Mouse (Mus musculus) embryonic fibroblast, embryonic 13.5 days (primary cell): ENCODE measurements around the gene 9930104L06Rik.

Source experiments
- CTCF ChIP-seq: IDR thresholded peaks from 2 replicates; pipeline ENCODE4 v1.5.1; 2011; ENCODE audit warnings: mild to moderate bottlenecking, control low read depth, low read length, moderate library complexity, borderline replicate concordance; ENCODE audit not compliant: insufficient read depth
- POLR2A ChIP-seq: IDR thresholded peaks from 2 replicates; pipeline ENCODE4 v1.6.1; 2011; ENCODE audit warnings: low read depth, mild to moderate bottlenecking, control low read depth, low read length, moderate library complexity

DNA sequence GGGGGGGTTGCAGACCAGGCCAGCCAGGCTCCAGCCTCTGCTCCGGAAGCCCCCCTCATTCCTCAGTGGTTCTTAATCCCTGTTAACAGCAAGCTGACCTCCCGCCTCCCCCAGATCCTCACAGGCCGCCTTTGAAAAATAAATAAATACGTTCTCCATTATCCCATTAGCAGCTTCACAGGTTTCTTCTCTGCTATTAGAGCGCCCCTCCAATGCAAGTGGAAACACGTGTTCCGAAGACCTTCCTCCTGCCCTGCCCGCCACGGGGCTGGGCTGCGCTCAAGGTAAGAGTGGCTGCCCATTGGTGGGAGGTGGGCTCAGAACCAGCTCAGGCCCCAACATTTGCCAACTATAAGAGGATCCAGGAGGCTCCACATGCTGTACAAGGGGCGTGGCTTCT is 25.7 kb downstream of the 9930104L06Rik start:
- TF ChIP-seq POLR2A, result no peak
- no peak for TF ChIP-seq CTCF
